Mouse (Mus musculus) lung, embryonic 15.5 days (tissue): Measurements from ENCODE around the gene Galntl5. TPM values are rescaled to one million over a fixed set of nuclear protein-coding genes. Genes with fewer than 3 reads are reported as not detected.
"Not testable (repeated sequence)": the region's sequence is repeated elsewhere in the genome, so short reads cannot be mapped to it uniquely, and the experiment has no call there.

Experiments used
- ATAC-seq: fragments of 200-750 bp; cut with Nextera tagmentation; 2 replicates; pipeline ENCODE4 v1.8.0; 2017; ENCODE audit warnings: moderate number of reproducible peaks, borderline replicate concordance; ENCODE audit not compliant: low FRiP score, low TSS enrichment; ENCODE audit errors: extremely low read depth
- H3K27ac ChIP-seq: fragments of 300-500 bp; sonication (generic); 2 replicates; pipeline ENCODE4 v1.5.1; 2015; ENCODE audit warnings: moderate library complexity, mild to moderate bottlenecking, inconsistent platforms
- H3K27me3 ChIP-seq: fragments of 300-500 bp; sonication (generic); 2 replicates; pipeline ENCODE4 v1.6.1; 2015; ENCODE audit warnings: inconsistent platforms
- H3K36me3 ChIP-seq: fragments of 300-500 bp; sonication (generic); 2 replicates; pipeline ENCODE4 v1.6.1; 2015; ENCODE audit warnings: inconsistent platforms
- H3K4me1 ChIP-seq: fragments of 300-500 bp; sonication (generic); 2 replicates; pipeline ENCODE4 v1.6.1; 2015; ENCODE audit warnings: inconsistent platforms
- H3K4me2 ChIP-seq: fragments of 300-500 bp; sonication (generic); 2 replicates; pipeline ENCODE4 v1.6.1; 2015; ENCODE audit warnings: inconsistent platforms, mild to moderate bottlenecking, moderate library complexity
- H3K4me3 ChIP-seq: fragments of 300-500 bp; sonication (generic); 2 replicates; pipeline ENCODE4 v1.5.1; 2015; ENCODE audit warnings: mild to moderate bottlenecking, inconsistent platforms
- H3K9ac ChIP-seq: fragments of 300-500 bp; sonication (generic); 2 replicates; pipeline ENCODE4 v1.6.1; 2015; ENCODE audit warnings: inconsistent platforms
- H3K9me3 ChIP-seq: fragments of 300-500 bp; sonication (generic); 2 replicates; pipeline ENCODE4 v1.6.1; 2016; ENCODE audit warnings: inconsistent platforms
- WGBS: fragments of 180-500 bp; shearing (Covaris S2); methylation state at CpG from one replicate; pipeline ENCODE4 v1.1.7; 2015; 5-methylcytosine and 5-hydroxymethylcytosine counted together
- polyA plus RNA-seq: library from polyadenylated mRNA; unstranded; fragments of >200 nt; fragmentation: Nextera tagmentation; extraction: Ambion mirVana; gene quantifications from 2 replicates; pipeline ENCODE4 v1.2.1, GENCODE M21; 2015

Galntl5 gene
- polyA plus RNA-seq, 1 experiment from 2014 or later, result not detected

GRCm38 (mm10) chr5:25165102-25165788 is 16.0 kb upstream of the Galntl5 start:
- Histone ChIP-seq H3K36me3 (no peaks in the 10 kb centered on the region), H3K4me1 (no peaks in the 10 kb centered on the region), H3K4me2 (no peak overlapping the region), H3K9me3 (no peaks in the 10 kb centered on the region), H3K27me3 (peaks cover 4% of the 10 kb centered on the region; the same call in 1 of the 2 replicates), H3K27ac (no peak overlapping the region), H3K4me3 (no peak overlapping the region), H3K9ac (no peak overlapping the region)
- 67% methylated on average over 4 of the region's 4 CpGs for WGBS
- ATAC-seq, result no peak

- WGBS, result 80% methylated on average over 3 of the region's 3 CpGs
- no peak for ATAC-seq
Observed at GRCm38 (mm10) chr5:25165789-25166135, 15.5 kb upstream of the Galntl5 start.

GRCm38 (mm10) chr5:25166665-25167064 is 14.6 kb upstream of the Galntl5 start:
- H3K9ac ChIP-seq, result no peak overlapping the region
- H3K4me1 ChIP-seq, result no peaks in the 10 kb centered on the region
- no peak overlapping the region for H3K27ac ChIP-seq
- H3K27me3 ChIP-seq, result peaks cover 4% of the 10 kb centered on the region; the same call in 1 of the 2 replicates
- 56% methylated on average over 4 of the region's 4 CpGs for WGBS
- H3K36me3 ChIP-seq, result no peaks in the 10 kb centered on the region
- no peak for ATAC-seq
- H3K9me3 ChIP-seq, result no peaks in the 10 kb centered on the region
- H3K4me2 ChIP-seq, result no peak overlapping the region
- H3K4me3 ChIP-seq, result no peak overlapping the region

More at GRCm38 (mm10) chr5:25165789-25166135, 15.5 kb upstream of the Galntl5 start:
- Histone ChIP-seq H3K27ac (no peak overlapping the region), H3K4me3 (no peak overlapping the region), H3K9ac (no peak overlapping the region), H3K27me3 (peaks cover 4% of the 10 kb centered on the region; the same call in 1 of the 2 replicates), H3K36me3 (no peaks in the 10 kb centered on the region), H3K4me2 (no peak overlapping the region), H3K9me3 (no peaks in the 10 kb centered on the region), H3K4me1 (no peaks in the 10 kb centered on the region)

GRCm38 (mm10) chr5:25177937-25178336 is 3.3 kb upstream of the Galntl5 start:
- H3K27me3 ChIP-seq, H3K9me3 ChIP-seq, H3K4me2 ChIP-seq, H3K4me3 ChIP-seq, H3K4me1 ChIP-seq, ATAC-seq, H3K9ac ChIP-seq, H3K27ac ChIP-seq, H3K36me3 ChIP-seq: not testable (repeated sequence)
- WGBS, result 90% methylated on average over 5 of the region's 5 CpGs

- H3K9ac ChIP-seq, H3K4me1 ChIP-seq, H3K27ac ChIP-seq, H3K36me3 ChIP-seq, H3K4me2 ChIP-seq, H3K9me3 ChIP-seq, H3K27me3 ChIP-seq, ATAC-seq, H3K4me3 ChIP-seq: not testable (repeated sequence)
- 79% methylated on average over 4 of the region's 4 CpGs for WGBS
Observed at GRCm38 (mm10) chr5:25178543-25178942, 2.7 kb upstream of the Galntl5 start.

- Histone ChIP-seq H3K4me1 (no peaks in the 10 kb centered on the region), H3K9ac (no peak overlapping the region), H3K9me3 (no peaks in the 10 kb centered on the region), H3K4me2 (no peak overlapping the region), H3K27ac (no peak overlapping the region), H3K36me3 (no peaks in the 10 kb centered on the region), H3K27me3 (no peaks in the 10 kb centered on the region), H3K4me3 (no peak overlapping the region)
- no peak for ATAC-seq
- 93% methylated on average over 4 of the region's 4 CpGs for WGBS
Observed at GRCm38 (mm10) chr5:25179284-25179683, 2.0 kb upstream of the Galntl5 start.

GRCm38 (mm10) chr5:25179936-25180488 is 1.2 kb upstream of the Galntl5 start:
- no peaks in the 10 kb centered on the region for H3K9me3 ChIP-seq
- no peak overlapping the region for H3K27ac ChIP-seq
- no peak overlapping the region for H3K4me3 ChIP-seq
- H3K36me3 ChIP-seq, result no peaks in the 10 kb centered on the region
- 93% methylated on average over 3 of the region's 3 CpGs for WGBS
- no peak for ATAC-seq
- no peak overlapping the region for H3K9ac ChIP-seq
- no peaks in the 10 kb centered on the region for H3K4me1 ChIP-seq
- H3K4me2 ChIP-seq, result no peak overlapping the region
- no peaks in the 10 kb centered on the region for H3K27me3 ChIP-seq

GRCm38 (mm10) chr5:25183595-25183994 is 2.3 kb downstream of the Galntl5 start:
- H3K9ac ChIP-seq, result no peak overlapping the region
- 77% methylated on average over 4 of the region's 4 CpGs for WGBS

GRCm38 (mm10) chr5:25184594-25184993 is 3.3 kb downstream of the Galntl5 start:
- no peaks in the 10 kb centered on the region for H3K4me1 ChIP-seq
- no peaks in the 10 kb centered on the region for H3K27me3 ChIP-seq
- ATAC-seq, result no peak
- 31% methylated on average over 2 of the region's 2 CpGs for WGBS
- no peak overlapping the region for H3K9ac ChIP-seq
- no peaks in the 10 kb centered on the region for H3K9me3 ChIP-seq
- H3K4me3 ChIP-seq, result no peak overlapping the region
- H3K4me2 ChIP-seq, result no peak overlapping the region
- no peak overlapping the region for H3K27ac ChIP-seq
- no peaks in the 10 kb centered on the region for H3K36me3 ChIP-seq

More at GRCm38 (mm10) chr5:25183595-25183994, 2.3 kb downstream of the Galntl5 start:
- no peaks in the 10 kb centered on the region for H3K9me3 ChIP-seq
- no peaks in the 10 kb centered on the region for H3K36me3 ChIP-seq
- no peak overlapping the region for H3K4me2 ChIP-seq
- H3K27ac ChIP-seq, result no peak overlapping the region
- no peak overlapping the region for H3K4me3 ChIP-seq
- no peak for ATAC-seq
- H3K27me3 ChIP-seq, result no peaks in the 10 kb centered on the region
- no peaks in the 10 kb centered on the region for H3K4me1 ChIP-seq

- no peak overlapping the region for H3K4me2 ChIP-seq
- H3K27me3 ChIP-seq, result no peaks in the 10 kb centered on the region
- no peaks in the 10 kb centered on the region for H3K36me3 ChIP-seq
- H3K9ac ChIP-seq, result no peak overlapping the region
- H3K9me3 ChIP-seq, result no peaks in the 10 kb centered on the region
- no peak overlapping the region for H3K27ac ChIP-seq
- H3K4me1 ChIP-seq, result no peaks in the 10 kb centered on the region
- no peak overlapping the region for H3K4me3 ChIP-seq
- ATAC-seq, result no peak
Observed at GRCm38 (mm10) chr5:25187727-25188126, 6.5 kb downstream of the Galntl5 start.

GRCm38 (mm10) chr5:25188802-25189201 is 7.5 kb downstream of the Galntl5 start:
- 25% methylated on average over 1 of the region's 1 CpGs for WGBS
- Histone ChIP-seq H3K36me3 (no peaks in the 10 kb centered on the region), H3K9ac (no peak overlapping the region), H3K4me3 (no peak overlapping the region), H3K27me3 (no peaks in the 10 kb centered on the region), H3K27ac (no peak overlapping the region), H3K4me1 (no peaks in the 10 kb centered on the region), H3K4me2 (no peak overlapping the region), H3K9me3 (no peaks in the 10 kb centered on the region)
- 0 out of 2 replicates have a peak, but pooled peaks have one; percentile 14 for ATAC-seq

- no peak for ATAC-seq
- H3K27ac ChIP-seq, result no peak overlapping the region
- no peaks in the 10 kb centered on the region for H3K9me3 ChIP-seq
- WGBS, result 66% methylated on average over 2 of the region's 2 CpGs
- no peak overlapping the region for H3K4me3 ChIP-seq
- no peak overlapping the region for H3K9ac ChIP-seq
- H3K4me2 ChIP-seq, result no peak overlapping the region
- no peaks in the 10 kb centered on the region for H3K27me3 ChIP-seq
- no peaks in the 10 kb centered on the region for H3K36me3 ChIP-seq
- no peaks in the 10 kb centered on the region for H3K4me1 ChIP-seq
Observed at GRCm38 (mm10) chr5:25190521-25190920, 9.3 kb downstream of the Galntl5 start.
